Mouse (Mus musculus): ENCODE data around the gene Usp36. TPM values are rescaled to one million over a fixed set of nuclear protein-coding genes. Genes with fewer than 3 reads are reported as not detected.

Usp36 gene
- polyA plus RNA-seq, 1 experiment from 2014 or later, result 16.1 TPM

GRCm38 (mm10) chr11:118289037-118289511 lies 970 bp downstream of the Usp36 start:
- Histone ChIP-seq H3K27ac (replicated peaks; ENCODE audit: low read depth, low read length) (peak overlapping the region; percentile 84; the same call in 1 of the 2 replicates), H3K27me3 (replicated peaks; ENCODE audit: control insufficient read depth, insufficient read depth, low read length) (no peaks in the 10 kb centered on the region), H3K36me3 (ENCODE audit: control insufficient read depth, insufficient read depth, low read length) (peaks cover 35% of the 10 kb centered on the region), H3K9ac (ENCODE audit: low read depth, low read length) (peak overlapping the region; percentile 92), H3K4me1 (ENCODE audit: control insufficient read depth, insufficient read depth, low read length) (peaks cover 9% of the 10 kb centered on the region), H3K4me2 (ENCODE audit: low read depth, low read length) (peak overlapping the region; percentile 90), H3K9me3 (ENCODE audit: control insufficient read depth, low read length) (no peaks in the 10 kb centered on the region), H3K4me3 (ENCODE audit: low read depth, low read length) (peak overlapping the region; percentile 87)
- 2% methylated on average over 16 of the region's 16 CpGs for WGBS
- peak; percentile 15 for DNase-seq (ENCODE audit: low spot score)
- ATAC-seq (ENCODE audit: low read depth), result no peak

- peaks cover 9% of the 10 kb centered on the region for H3K4me1 ChIP-seq (ENCODE audit: control insufficient read depth, insufficient read depth, low read length)
- H3K9me3 ChIP-seq (ENCODE audit: control insufficient read depth, low read length), result no peaks in the 10 kb centered on the region
- 91% methylated on average over 9 of the region's 9 CpGs for WGBS
- H3K27me3 ChIP-seq (replicated peaks; ENCODE audit: control insufficient read depth, insufficient read depth, low read length), result no peaks in the 10 kb centered on the region
- no peak for ATAC-seq (ENCODE audit: low read depth)
- peaks cover 50% of the 10 kb centered on the region for H3K36me3 ChIP-seq (ENCODE audit: control insufficient read depth, insufficient read depth, low read length)
- H3K4me2 ChIP-seq (ENCODE audit: low read depth, low read length), result no peak overlapping the region
- H3K27ac ChIP-seq (replicated peaks; ENCODE audit: low read depth, low read length), result no peak overlapping the region
- no peak overlapping the region for H3K4me3 ChIP-seq (ENCODE audit: low read depth, low read length)
- 0 out of 2 replicates have a peak overlapping the region, but pooled peaks have one; percentile 22 for H3K9ac ChIP-seq (ENCODE audit: low read depth, low read length)
- no peak for DNase-seq (ENCODE audit: low spot score)
Observed at GRCm38 (mm10) chr11:118287573-118287972, 2.5 kb downstream of the Usp36 start.

- Histone ChIP-seq H3K4me3 (ENCODE audit: low read depth, low read length) (no peak overlapping the region), H3K9ac (ENCODE audit: low read depth, low read length) (no peak overlapping the region), H3K27me3 (replicated peaks; ENCODE audit: control insufficient read depth, insufficient read depth, low read length) (no peaks in the 10 kb centered on the region), H3K4me2 (ENCODE audit: low read depth, low read length) (no peak overlapping the region), H3K4me1 (ENCODE audit: control insufficient read depth, insufficient read depth, low read length) (peaks cover 9% of the 10 kb centered on the region), H3K36me3 (ENCODE audit: control insufficient read depth, insufficient read depth, low read length) (peaks cover 62% of the 10 kb centered on the region), H3K9me3 (ENCODE audit: control insufficient read depth, low read length) (no peaks in the 10 kb centered on the region), H3K27ac (replicated peaks; ENCODE audit: low read depth, low read length) (no peak overlapping the region)
- ATAC-seq (ENCODE audit: low read depth) (no peak), DNase-seq (ENCODE audit: low spot score) (no peak)
- WGBS, result 92% methylated on average over 9 of the region's 9 CpGs
Observed at GRCm38 (mm10) chr11:118286434-118286833, 3.6 kb downstream of the Usp36 start.

GRCm38 (mm10) chr11:118285791-118286190 lies 4.3 kb downstream of the Usp36 start:
- H3K9ac ChIP-seq (ENCODE audit: low read depth, low read length), result no peak overlapping the region
- no peak for ATAC-seq (ENCODE audit: low read depth)
- DNase-seq (ENCODE audit: low spot score), result no peak
- H3K36me3 ChIP-seq (ENCODE audit: control insufficient read depth, insufficient read depth, low read length), result peaks cover 68% of the 10 kb centered on the region
- no peak overlapping the region for H3K4me3 ChIP-seq (ENCODE audit: low read depth, low read length)
- H3K4me2 ChIP-seq (ENCODE audit: low read depth, low read length), result no peak overlapping the region
- no peaks in the 10 kb centered on the region for H3K27me3 ChIP-seq (replicated peaks; ENCODE audit: control insufficient read depth, insufficient read depth, low read length)
- no peaks in the 10 kb centered on the region for H3K9me3 ChIP-seq (ENCODE audit: control insufficient read depth, low read length)
- H3K27ac ChIP-seq (replicated peaks; ENCODE audit: low read depth, low read length), result no peak overlapping the region
- H3K4me1 ChIP-seq (ENCODE audit: control insufficient read depth, insufficient read depth, low read length), result peaks cover 9% of the 10 kb centered on the region
- 95% methylated on average over 13 of the region's 13 CpGs for WGBS

- H3K9ac ChIP-seq (ENCODE audit: low read depth, low read length), result no peak overlapping the region
- no peaks in the 10 kb centered on the region for H3K9me3 ChIP-seq (ENCODE audit: control insufficient read depth, low read length)
- no peak overlapping the region for H3K27ac ChIP-seq (replicated peaks; ENCODE audit: low read depth, low read length)
- ATAC-seq (ENCODE audit: low read depth) (no peak), DNase-seq (ENCODE audit: low spot score) (no peak)
- H3K4me1 ChIP-seq (ENCODE audit: control insufficient read depth, insufficient read depth, low read length), result no peaks in the 10 kb centered on the region
- no peak overlapping the region for H3K4me3 ChIP-seq (ENCODE audit: low read depth, low read length)
- no peaks in the 10 kb centered on the region for H3K27me3 ChIP-seq (replicated peaks; ENCODE audit: control insufficient read depth, insufficient read depth, low read length)
- WGBS, result 98% methylated on average over 3 of the region's 3 CpGs
- no peak overlapping the region for H3K4me2 ChIP-seq (ENCODE audit: low read depth, low read length)
- H3K36me3 ChIP-seq (ENCODE audit: control insufficient read depth, insufficient read depth, low read length), result peaks cover 100% of the 10 kb centered on the region
Observed at GRCm38 (mm10) chr11:118280218-118280617, 9.8 kb downstream of the Usp36 start.

GRCm38 (mm10) chr11:118276328-118276727 lies 13.7 kb downstream of the Usp36 start:
- H3K9me3 ChIP-seq (ENCODE audit: control insufficient read depth, low read length), result no peaks in the 10 kb centered on the region
- no peak overlapping the region for H3K4me2 ChIP-seq (ENCODE audit: low read depth, low read length)
- peaks cover 100% of the 10 kb centered on the region for H3K36me3 ChIP-seq (ENCODE audit: control insufficient read depth, insufficient read depth, low read length)
- DNase-seq (ENCODE audit: low spot score) (no peak), ATAC-seq (ENCODE audit: low read depth) (no peak)
- no peak overlapping the region for H3K9ac ChIP-seq (ENCODE audit: low read depth, low read length)
- no peak overlapping the region for H3K27ac ChIP-seq (replicated peaks; ENCODE audit: low read depth, low read length)
- WGBS, result 93% methylated on average over 7 of the region's 7 CpGs
- H3K4me3 ChIP-seq (ENCODE audit: low read depth, low read length), result no peak overlapping the region
- no peaks in the 10 kb centered on the region for H3K4me1 ChIP-seq (ENCODE audit: control insufficient read depth, insufficient read depth, low read length)
- H3K27me3 ChIP-seq (replicated peaks; ENCODE audit: control insufficient read depth, insufficient read depth, low read length), result no peaks in the 10 kb centered on the region

- Histone ChIP-seq H3K9ac (ENCODE audit: low read depth, low read length) (no peak overlapping the region), H3K27me3 (replicated peaks; ENCODE audit: control insufficient read depth, insufficient read depth, low read length) (no peaks in the 10 kb centered on the region), H3K27ac (replicated peaks; ENCODE audit: low read depth, low read length) (no peak overlapping the region), H3K4me1 (ENCODE audit: control insufficient read depth, insufficient read depth, low read length) (no peaks in the 10 kb centered on the region), H3K36me3 (ENCODE audit: control insufficient read depth, insufficient read depth, low read length) (peaks cover 98% of the 10 kb centered on the region), H3K4me3 (ENCODE audit: low read depth, low read length) (no peak overlapping the region), H3K9me3 (ENCODE audit: control insufficient read depth, low read length) (no peaks in the 10 kb centered on the region), H3K4me2 (ENCODE audit: low read depth, low read length) (no peak overlapping the region)
- WGBS, result 91% methylated on average over 9 of the region's 9 CpGs
- ATAC-seq (ENCODE audit: low read depth), result no peak
- no peak for DNase-seq (ENCODE audit: low spot score)
Observed at GRCm38 (mm10) chr11:118275092-118275491, 15.0 kb downstream of the Usp36 start.

- 85% methylated on average over 3 of the region's 3 CpGs for WGBS
- Histone ChIP-seq H3K9ac (ENCODE audit: low read depth, low read length) (no peak overlapping the region), H3K27ac (replicated peaks; ENCODE audit: low read depth, low read length) (no peak overlapping the region), H3K27me3 (replicated peaks; ENCODE audit: control insufficient read depth, insufficient read depth, low read length) (no peaks in the 10 kb centered on the region), H3K4me3 (ENCODE audit: low read depth, low read length) (no peak overlapping the region), H3K4me1 (ENCODE audit: control insufficient read depth, insufficient read depth, low read length) (no peaks in the 10 kb centered on the region), H3K4me2 (ENCODE audit: low read depth, low read length) (no peak overlapping the region), H3K36me3 (ENCODE audit: control insufficient read depth, insufficient read depth, low read length) (peaks cover 98% of the 10 kb centered on the region), H3K9me3 (ENCODE audit: control insufficient read depth, low read length) (no peaks in the 10 kb centered on the region)
- DNase-seq (ENCODE audit: low spot score), result no peak
- ATAC-seq (ENCODE audit: low read depth), result no peak
Observed at GRCm38 (mm10) chr11:118269827-118270226, 20.2 kb downstream of the Usp36 start.

- H3K4me1 ChIP-seq (ENCODE audit: control insufficient read depth, insufficient read depth, low read length), result no peaks in the 10 kb centered on the region
- H3K4me3 ChIP-seq (ENCODE audit: low read depth, low read length), result no peak overlapping the region
- no peaks in the 10 kb centered on the region for H3K27me3 ChIP-seq (replicated peaks; ENCODE audit: control insufficient read depth, insufficient read depth, low read length)
- no peak overlapping the region for H3K9ac ChIP-seq (ENCODE audit: low read depth, low read length)
- H3K36me3 ChIP-seq (ENCODE audit: control insufficient read depth, insufficient read depth, low read length), result peaks cover 98% of the 10 kb centered on the region
- 87% methylated on average over 7 of the region's 7 CpGs for WGBS
- ATAC-seq (ENCODE audit: low read depth), result no peak
- H3K27ac ChIP-seq (replicated peaks; ENCODE audit: low read depth, low read length), result no peak overlapping the region
- DNase-seq (ENCODE audit: low spot score), result no peak
- H3K4me2 ChIP-seq (ENCODE audit: low read depth, low read length), result no peak overlapping the region
- no peaks in the 10 kb centered on the region for H3K9me3 ChIP-seq (ENCODE audit: control insufficient read depth, low read length)
Observed at GRCm38 (mm10) chr11:118266666-118267046, 23.4 kb downstream of the Usp36 start.
